Mouse (Mus musculus): ENCODE results near the gene Nedd9. TPM values are rescaled to one million over a fixed set of nuclear protein-coding genes. Genes with fewer than 3 reads are reported as not detected.

The Nedd9 gene
- total and polyA plus RNA-seq, 2 experiments from 2014 or later, result 10.1 to 28.2 TPM

- no peak overlapping the region for H3K4me3 ChIP-seq (ENCODE audit: low read depth, low read length)
- no peaks in the 10 kb centered on the region for H3K9me3 ChIP-seq (replicated peaks; ENCODE audit: control insufficient read depth, low read length)
- H3K36me3 ChIP-seq (replicated peaks; ENCODE audit: control insufficient read depth, insufficient read depth, low read length), result no peaks in the 10 kb centered on the region
- no peak overlapping the region for H3K9ac ChIP-seq (replicated peaks; ENCODE audit: low read depth, low read length)
- H3K27me3 ChIP-seq (ENCODE audit: control insufficient read depth, insufficient read depth, low read length), result no peaks in the 10 kb centered on the region
- DNase-seq (ENCODE audit: low spot score), result no peak
- ATAC-seq (ENCODE audit: insufficient read depth, low read depth), result no peak
- H3K4me1 ChIP-seq (ENCODE audit: control insufficient read depth, insufficient read depth), result no peaks in the 10 kb centered on the region
- TF ChIP-seq CTCF (IDR thresholded peaks at IDR 0.05; ENCODE audit: low read depth) (no peak), EP300 (IDR thresholded peaks at IDR 0.05; ENCODE audit: low read depth) (no peak)
- 81% methylated on average over 7 of the region's 7 CpGs for WGBS
- no peak overlapping the region for H3K4me2 ChIP-seq (ENCODE audit: low read depth, low read length)
- no peak overlapping the region for H3K27ac ChIP-seq (ENCODE audit: low read depth)
Observed at GRCm38 (mm10) chr13:41491522-41491921, 4.4 kb upstream of the Nedd9 start.

- H3K27me3 ChIP-seq (ENCODE audit: control insufficient read depth, insufficient read depth, low read length), result no peaks in the 10 kb centered on the region
- H3K4me1 ChIP-seq (ENCODE audit: control insufficient read depth, insufficient read depth), result no peaks in the 10 kb centered on the region
- H3K4me3 ChIP-seq (ENCODE audit: low read depth, low read length), result no peak overlapping the region
- no peak for TF ChIP-seq EP300 (IDR thresholded peaks at IDR 0.05; ENCODE audit: low read depth)
- no peak for TF ChIP-seq CTCF (IDR thresholded peaks at IDR 0.05; ENCODE audit: low read depth)
- no peak for ATAC-seq (ENCODE audit: insufficient read depth, low read depth)
- no peaks in the 10 kb centered on the region for H3K9me3 ChIP-seq (replicated peaks; ENCODE audit: control insufficient read depth, low read length)
- no peak overlapping the region for H3K27ac ChIP-seq (ENCODE audit: low read depth)
- WGBS, result 87% methylated on average over 8 of the region's 8 CpGs
- H3K4me2 ChIP-seq (ENCODE audit: low read depth, low read length), result no peak overlapping the region
- no peak for DNase-seq (ENCODE audit: low spot score)
- H3K9ac ChIP-seq (replicated peaks; ENCODE audit: low read depth, low read length), result no peak overlapping the region
- H3K36me3 ChIP-seq (replicated peaks; ENCODE audit: control insufficient read depth, insufficient read depth, low read length), result no peaks in the 10 kb centered on the region
Observed at GRCm38 (mm10) chr13:41490282-41490681, 3.1 kb upstream of the Nedd9 start.

- WGBS, result 54% methylated on average over 9 of the region's 9 CpGs
- H3K27ac ChIP-seq (ENCODE audit: low read depth), result no peak overlapping the region
- no peak overlapping the region for H3K9ac ChIP-seq (replicated peaks; ENCODE audit: low read depth, low read length)
- DNase-seq (ENCODE audit: low spot score) (no peak), ATAC-seq (ENCODE audit: insufficient read depth, low read depth) (no peak)
- H3K4me3 ChIP-seq (ENCODE audit: low read depth, low read length), result no peak overlapping the region
- no peaks in the 10 kb centered on the region for H3K36me3 ChIP-seq (replicated peaks; ENCODE audit: control insufficient read depth, insufficient read depth, low read length)
- TF ChIP-seq CTCF (IDR thresholded peaks at IDR 0.05; ENCODE audit: low read depth) (no peak), EP300 (IDR thresholded peaks at IDR 0.05; ENCODE audit: low read depth) (no peak)
- H3K4me1 ChIP-seq (ENCODE audit: control insufficient read depth, insufficient read depth), result no peaks in the 10 kb centered on the region
- H3K9me3 ChIP-seq (replicated peaks; ENCODE audit: control insufficient read depth, low read length), result no peaks in the 10 kb centered on the region
- no peak overlapping the region for H3K4me2 ChIP-seq (ENCODE audit: low read depth, low read length)
- H3K27me3 ChIP-seq (ENCODE audit: control insufficient read depth, insufficient read depth, low read length), result no peaks in the 10 kb centered on the region
Observed at GRCm38 (mm10) chr13:41489705-41490275, 2.6 kb upstream of the Nedd9 start.

- H3K36me3 ChIP-seq (replicated peaks; ENCODE audit: control insufficient read depth, insufficient read depth, low read length), result no peaks in the 10 kb centered on the region
- peak overlapping the region; percentile 84 for H3K27ac ChIP-seq (ENCODE audit: low read depth)
- no peak overlapping the region for H3K9ac ChIP-seq (replicated peaks; ENCODE audit: low read depth, low read length)
- no peaks in the 10 kb centered on the region for H3K4me1 ChIP-seq (ENCODE audit: control insufficient read depth, insufficient read depth)
- H3K9me3 ChIP-seq (replicated peaks; ENCODE audit: control insufficient read depth, low read length), result no peaks in the 10 kb centered on the region
- ATAC-seq (ENCODE audit: insufficient read depth, low read depth), result no peak
- H3K4me2 ChIP-seq (ENCODE audit: low read depth, low read length), result no peak overlapping the region; the same call in 1 of the 2 replicates
- no peak for DNase-seq (ENCODE audit: low spot score)
- no peak for TF ChIP-seq EP300 (IDR thresholded peaks at IDR 0.05; ENCODE audit: low read depth)
- no peak for TF ChIP-seq CTCF (IDR thresholded peaks at IDR 0.05; ENCODE audit: low read depth)
- H3K4me3 ChIP-seq (ENCODE audit: low read depth, low read length), result no peak overlapping the region
- no peaks in the 10 kb centered on the region for H3K27me3 ChIP-seq (ENCODE audit: control insufficient read depth, insufficient read depth, low read length)
- 60% methylated on average over 2 of the region's 2 CpGs for WGBS
Observed at GRCm38 (mm10) chr13:41487409-41487743, 214 bp upstream of the Nedd9 start.

GRCm38 (mm10) chr13:41483966-41484365, 3.2 kb downstream of the Nedd9 start:
- Histone ChIP-seq H3K36me3 (replicated peaks; ENCODE audit: control insufficient read depth, insufficient read depth, low read length) (no peaks in the 10 kb centered on the region), H3K9ac (replicated peaks; ENCODE audit: low read depth, low read length) (no peak overlapping the region), H3K4me1 (ENCODE audit: control insufficient read depth, insufficient read depth) (no peaks in the 10 kb centered on the region), H3K4me3 (ENCODE audit: low read depth, low read length) (no peak overlapping the region), H3K27me3 (ENCODE audit: control insufficient read depth, insufficient read depth, low read length) (peaks cover 7% of the 10 kb centered on the region; the same call in 1 of the 2 replicates), H3K27ac (ENCODE audit: low read depth) (no peak overlapping the region), H3K4me2 (ENCODE audit: low read depth, low read length) (no peak overlapping the region), H3K9me3 (replicated peaks; ENCODE audit: control insufficient read depth, low read length) (no peaks in the 10 kb centered on the region)
- ATAC-seq (ENCODE audit: insufficient read depth, low read depth) (no peak), DNase-seq (ENCODE audit: low spot score) (no peak)
- no peak for TF ChIP-seq EP300 (IDR thresholded peaks at IDR 0.05; ENCODE audit: low read depth)
- no peak for TF ChIP-seq CTCF (IDR thresholded peaks at IDR 0.05; ENCODE audit: low read depth)
- WGBS, result 82% methylated on average over 7 of the region's 7 CpGs

- WGBS, result 81% methylated on average over 3 of the region's 3 CpGs
- TF ChIP-seq CTCF (IDR thresholded peaks at IDR 0.05; ENCODE audit: low read depth) (no peak), EP300 (IDR thresholded peaks at IDR 0.05; ENCODE audit: low read depth) (no peak)
- ATAC-seq (ENCODE audit: insufficient read depth, low read depth), result no peak
Observed at GRCm38 (mm10) chr13:41482408-41483011, 4.7 kb downstream of the Nedd9 start.

More at GRCm38 (mm10) chr13:41482408-41483011, 4.7 kb downstream of the Nedd9 start:
- DNase-seq (ENCODE audit: low spot score), result no peak
- no peak overlapping the region for H3K4me3 ChIP-seq (ENCODE audit: low read depth, low read length)
- H3K27me3 ChIP-seq (ENCODE audit: control insufficient read depth, insufficient read depth, low read length), result peaks cover 7% of the 10 kb centered on the region; the same call in 1 of the 2 replicates
- H3K4me2 ChIP-seq (ENCODE audit: low read depth, low read length), result no peak overlapping the region
- no peaks in the 10 kb centered on the region for H3K9me3 ChIP-seq (replicated peaks; ENCODE audit: control insufficient read depth, low read length)
- H3K4me1 ChIP-seq (ENCODE audit: control insufficient read depth, insufficient read depth), result no peaks in the 10 kb centered on the region
- no peaks in the 10 kb centered on the region for H3K36me3 ChIP-seq (replicated peaks; ENCODE audit: control insufficient read depth, insufficient read depth, low read length)
- no peak overlapping the region for H3K27ac ChIP-seq (ENCODE audit: low read depth)
- H3K9ac ChIP-seq (replicated peaks; ENCODE audit: low read depth, low read length), result no peak overlapping the region

All from heart, postnatal 0 days (tissue).